17 mouse cellular contexts compared by ENCODE assay signal in genomic region chr2:30152616-30153015, GRCm38 (mm10).
"Had no signal": no experiment of that assay in that cellular context is flagged by ENCODE, and none has a peak within 500 bp of the region (broad histone marks: within the 10 kb centered on the region; RNA-seq: fewer than 3 reads in every experiment).

No protein-coding gene starts in this region.

- DNase-seq: kidney, postnatal 4 days; liver, embryonic 13.5 days; liver, postnatal 0 days; lung, postnatal 14 days; retina, postnatal 1 day; right cerebral cortex, postnatal 4 days; spleen, adult 18-20 months; thymus, adult 18-20 months; thymus, postnatal 25 days had no signal

- H3K4me1 ChIP-seq: intestine, embryonic 15.5 days; liver, embryonic 13.5 days; lung, embryonic 15.5 days; megakaryocyte, embryonic 14.5 days; midbrain, embryonic 15.5 days; neural tube, embryonic 13.5 days had no signal

- ATAC-seq: intestine, embryonic 15.5 days; liver, postnatal 0 days; midbrain, embryonic 15.5 days had no signal

- H3K27me3 ChIP-seq: intestine, embryonic 15.5 days; liver, embryonic 13.5 days; lung, embryonic 15.5 days; midbrain, embryonic 15.5 days; neural tube, embryonic 13.5 days had no signal

- H3K9ac ChIP-seq: intestine, embryonic 15.5 days; liver, embryonic 13.5 days; liver, postnatal 0 days; lung, embryonic 15.5 days; midbrain, embryonic 15.5 days; neural tube, embryonic 13.5 days had no signal

- H3K4me3 ChIP-seq: intestine, embryonic 15.5 days; layer of hippocampus, adult 2 months; liver, embryonic 13.5 days; lung, embryonic 15.5 days; megakaryocyte, embryonic 14.5 days; midbrain, embryonic 15.5 days; neural tube, embryonic 13.5 days had no signal

- H3K4me2 ChIP-seq: intestine, embryonic 15.5 days; liver, embryonic 13.5 days; lung, embryonic 15.5 days; midbrain, embryonic 11.5 days; midbrain, embryonic 15.5 days; neural tube, embryonic 13.5 days had no signal

- H3K27ac ChIP-seq: intestine, embryonic 15.5 days; layer of hippocampus, adult 2 months; liver, embryonic 13.5 days; lung, embryonic 15.5 days; macrophage; midbrain, embryonic 15.5 days; neural tube, embryonic 13.5 days had no signal

- H3K9me3 ChIP-seq: intestine, embryonic 15.5 days; liver, embryonic 13.5 days; lung, embryonic 15.5 days; megakaryocyte, embryonic 14.5 days; midbrain, embryonic 15.5 days; neural tube, embryonic 13.5 days had no signal
